Mouse (Mus musculus) erythroblast, embryonic 14.5 days (primary cell): Measurements from ENCODE around the gene Timm8a2. TPM values are rescaled to one million over a fixed set of nuclear protein-coding genes. Genes with fewer than 3 reads are reported as not detected.
"Not testable (repeated sequence)": the region's sequence is repeated elsewhere in the genome, so short reads cannot be mapped to it uniquely, and the experiment has no call there.

ENCODE experiments used
- H3K27me3 ChIP-seq: 2 replicates; pipeline ENCODE4 v1.6.1; 2012; ENCODE audit warnings: inconsistent platforms; ENCODE audit not compliant: control insufficient read depth
- H3K36me3 ChIP-seq: 2 replicates; pipeline ENCODE4 v1.6.1; 2012; ENCODE audit warnings: mild to moderate bottlenecking, inconsistent platforms; ENCODE audit not compliant: control insufficient read depth
- H3K4me1 ChIP-seq: 2 replicates; pipeline ENCODE4 v1.6.1; 2012; ENCODE audit warnings: inconsistent platforms; ENCODE audit not compliant: control insufficient read depth
- H3K4me3 ChIP-seq: replicated peaks from 2 replicates; pipeline ENCODE3; 2012; ENCODE audit warnings: moderate library complexity, mild to moderate bottlenecking, inconsistent platforms
- H3K9me3 ChIP-seq: 2 replicates; pipeline ENCODE4 v1.6.1; 2012; ENCODE audit warnings: low read length, inconsistent platforms, mixed read lengths; ENCODE audit not compliant: control insufficient read depth
- GATA1 ChIP-seq: IDR thresholded peaks from 2 replicates; pipeline ENCODE4 v1.6.1; 2012; ENCODE audit warnings: low read length, inconsistent platforms, mixed read lengths
- TAL1 ChIP-seq: IDR thresholded peaks from 3 replicates; pipeline ENCODE4 v1.6.1; 2012; ENCODE audit warnings: low read length, inconsistent platforms, mixed read lengths
- polyA plus RNA-seq: library from polyadenylated mRNA; stranded (reverse); fragments of >175 nt; gene quantifications from 2 replicates; pipeline ENCODE4 v1.2.3, GENCODE M21; 2012

The Timm8a2 gene
- polyA plus RNA-seq, 1 experiment = not detected

DNA sequence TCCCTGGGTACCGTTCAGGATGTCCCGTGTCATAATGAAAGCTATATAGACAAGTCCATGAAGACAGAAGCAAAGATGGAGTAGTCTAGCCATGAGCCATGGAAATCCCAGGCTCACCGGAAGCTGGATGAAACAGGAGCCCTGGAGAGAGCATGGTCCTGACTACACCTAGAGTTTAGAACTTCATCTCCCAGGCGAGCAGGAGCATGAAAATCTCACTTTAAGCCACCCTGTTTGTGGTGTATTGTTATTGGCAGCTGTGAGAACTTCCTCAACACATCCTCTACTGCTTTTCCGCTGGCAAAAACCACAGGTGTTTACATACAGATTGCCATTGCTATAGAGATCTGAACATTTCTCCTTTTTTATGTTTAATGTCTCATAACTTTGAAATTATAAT lies 29.1 kb downstream of the Timm8a2 start:
- no peaks in the 10 kb centered on the region for H3K9me3 ChIP-seq
- no peaks in the 10 kb centered on the region for H3K36me3 ChIP-seq
- no peak for TF ChIP-seq GATA1
- no peak for TF ChIP-seq TAL1
- peaks cover 1% of the 10 kb centered on the region for H3K4me1 ChIP-seq
- H3K4me3 ChIP-seq = no peak overlapping the region
- no peaks in the 10 kb centered on the region for H3K27me3 ChIP-seq

DNA sequence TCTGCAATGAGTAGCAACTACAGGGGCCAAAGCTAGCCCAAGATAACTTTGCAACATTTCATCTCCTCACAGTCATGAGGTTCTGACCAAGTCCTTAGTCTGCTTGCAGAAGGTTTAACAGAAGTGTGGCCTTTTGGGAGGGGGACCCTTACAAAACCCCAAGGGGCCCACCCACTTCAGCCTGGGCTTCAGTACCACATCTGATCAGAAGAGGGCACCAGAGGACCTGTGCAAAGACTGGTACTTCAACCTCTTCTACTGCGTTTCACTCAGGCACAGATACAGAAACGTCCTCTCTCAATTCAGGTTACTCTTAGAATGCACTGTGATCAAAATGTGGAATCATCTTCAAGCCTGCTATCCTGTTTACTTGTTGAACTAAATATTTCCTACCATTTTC lies 30.0 kb downstream of the Timm8a2 start:
- H3K4me1 ChIP-seq = peaks cover 5% of the 10 kb centered on the region
- H3K9me3 ChIP-seq = no peaks in the 10 kb centered on the region
- H3K4me3 ChIP-seq = no peak overlapping the region
- TF ChIP-seq TAL1 (no peak), GATA1 (no peak)
- no peaks in the 10 kb centered on the region for H3K36me3 ChIP-seq
- no peaks in the 10 kb centered on the region for H3K27me3 ChIP-seq

DNA sequence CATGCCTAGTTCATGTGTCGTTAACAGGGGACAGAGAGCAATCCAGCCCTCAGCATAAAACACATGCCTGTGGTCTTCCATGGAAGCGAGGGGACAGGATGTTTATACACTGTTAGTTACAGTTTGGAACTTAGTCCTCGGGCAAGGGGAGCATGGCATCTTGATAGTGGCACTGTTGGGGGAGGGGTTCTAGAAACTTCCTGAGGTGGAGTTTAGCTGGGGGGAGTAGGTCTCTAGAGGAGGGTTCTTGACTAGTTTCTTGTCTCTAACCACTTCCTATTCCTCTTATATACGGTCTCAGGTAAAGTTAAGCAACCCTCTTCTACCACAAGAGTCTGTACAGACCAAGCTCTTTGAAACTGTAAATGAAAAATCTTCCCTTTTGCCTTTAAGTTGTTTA lies 31.8 kb downstream of the Timm8a2 start:
- no peaks in the 10 kb centered on the region for H3K36me3 ChIP-seq
- H3K4me3 ChIP-seq = no peak overlapping the region
- H3K4me1 ChIP-seq = peaks cover 5% of the 10 kb centered on the region
- H3K9me3 ChIP-seq = no peaks in the 10 kb centered on the region
- TF ChIP-seq GATA1 (no peak), TAL1 (no peak)
- no peaks in the 10 kb centered on the region for H3K27me3 ChIP-seq

DNA sequence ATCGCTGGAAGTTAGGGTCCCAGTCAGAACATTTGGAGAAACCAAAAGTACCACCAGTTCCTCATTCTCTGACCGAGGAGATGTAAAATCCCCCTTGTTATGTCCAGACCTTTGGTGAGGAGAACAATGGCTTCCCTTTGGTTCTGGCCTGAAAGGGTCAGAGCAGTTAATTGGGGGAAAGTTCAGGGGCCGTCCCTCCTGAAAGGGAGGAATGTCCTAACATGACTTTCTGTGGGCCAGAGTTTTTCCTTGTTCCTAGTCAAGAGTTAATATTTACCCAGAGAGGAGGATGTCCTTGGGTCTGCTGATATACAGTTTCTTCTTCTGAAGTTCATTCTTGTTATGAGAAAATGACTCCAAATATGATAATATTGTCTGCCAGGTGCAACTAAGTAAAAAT lies 33.6 kb downstream of the Timm8a2 start:
- H3K36me3 ChIP-seq, H3K4me3 ChIP-seq, H3K4me1 ChIP-seq, H3K9me3 ChIP-seq, H3K27me3 ChIP-seq: not testable (repeated sequence)

DNA sequence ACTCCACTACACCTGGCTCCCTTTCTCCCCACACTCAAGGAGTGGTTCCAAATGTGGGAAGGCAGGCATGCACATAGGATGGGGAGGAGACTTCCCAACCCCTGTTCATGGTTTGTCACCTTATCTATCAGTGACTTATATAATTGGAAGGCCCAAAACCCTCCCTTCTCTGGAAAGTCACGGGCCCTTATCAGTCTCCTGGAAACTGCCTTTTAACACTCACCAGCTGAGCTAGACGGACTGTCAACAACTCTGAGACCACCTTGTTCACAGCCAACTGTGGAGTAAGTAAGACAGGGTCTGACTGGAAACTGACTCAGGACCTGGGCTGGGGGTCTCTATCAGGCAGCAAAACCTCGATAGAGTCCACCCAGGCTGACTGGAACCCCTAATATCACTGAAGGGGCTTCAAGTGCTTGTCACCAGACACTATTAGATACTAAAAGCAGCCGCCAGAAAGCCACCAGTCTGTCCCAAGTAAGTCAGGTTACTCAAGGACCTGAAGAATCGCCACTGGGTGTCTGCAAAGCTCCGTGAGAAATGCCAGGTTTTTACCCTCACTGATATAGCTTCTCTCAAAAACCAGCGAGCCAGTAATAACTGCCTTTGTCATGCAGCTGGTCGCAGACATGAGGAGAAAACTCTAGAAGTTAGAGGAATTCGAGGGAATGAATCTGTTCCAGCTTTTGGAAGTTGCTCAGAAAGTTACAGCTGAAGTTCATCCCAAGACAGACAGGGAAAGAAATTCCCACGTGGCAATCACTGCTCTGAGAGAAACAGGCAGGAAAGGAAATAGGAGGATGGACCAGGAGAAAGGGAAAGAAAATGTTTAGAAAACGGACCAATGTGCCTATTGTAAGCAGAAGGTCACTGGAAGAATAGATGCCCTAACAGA lies 34.6 kb downstream of the Timm8a2 start:
- H3K4me3 ChIP-seq = no peak overlapping the region
- peaks cover 5% of the 10 kb centered on the region for H3K4me1 ChIP-seq
- H3K27me3 ChIP-seq = no peaks in the 10 kb centered on the region
- H3K36me3 ChIP-seq = no peaks in the 10 kb centered on the region
- H3K9me3 ChIP-seq = no peaks in the 10 kb centered on the region
- TF ChIP-seq TAL1 (no peak), GATA1 (no peak)

DNA sequence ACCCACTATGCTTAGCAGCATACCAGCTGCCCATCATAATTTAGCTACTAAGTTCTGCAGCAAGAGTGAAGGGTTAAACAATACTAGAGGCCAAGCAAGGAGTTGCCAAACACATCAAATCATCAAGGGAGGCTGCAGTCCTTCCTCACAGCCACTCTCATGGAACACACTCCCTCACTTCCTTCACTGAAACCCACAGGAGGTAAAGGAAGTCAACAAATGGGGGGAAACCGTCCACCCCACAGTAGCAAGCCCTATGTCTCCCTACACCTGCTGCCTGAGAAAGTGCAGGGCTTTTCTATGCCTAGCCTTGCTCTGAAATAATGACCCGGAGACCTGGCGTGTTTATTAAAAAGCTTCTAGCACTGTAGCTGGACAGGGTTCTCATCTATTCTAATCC lies 35.5 kb downstream of the Timm8a2 start:
- TF ChIP-seq GATA1 (no peak), TAL1 (no peak)
- Histone ChIP-seq H3K27me3 (no peaks in the 10 kb centered on the region), H3K4me3 (no peak overlapping the region), H3K9me3 (no peaks in the 10 kb centered on the region), H3K4me1 (peaks cover 5% of the 10 kb centered on the region), H3K36me3 (no peaks in the 10 kb centered on the region)

DNA sequence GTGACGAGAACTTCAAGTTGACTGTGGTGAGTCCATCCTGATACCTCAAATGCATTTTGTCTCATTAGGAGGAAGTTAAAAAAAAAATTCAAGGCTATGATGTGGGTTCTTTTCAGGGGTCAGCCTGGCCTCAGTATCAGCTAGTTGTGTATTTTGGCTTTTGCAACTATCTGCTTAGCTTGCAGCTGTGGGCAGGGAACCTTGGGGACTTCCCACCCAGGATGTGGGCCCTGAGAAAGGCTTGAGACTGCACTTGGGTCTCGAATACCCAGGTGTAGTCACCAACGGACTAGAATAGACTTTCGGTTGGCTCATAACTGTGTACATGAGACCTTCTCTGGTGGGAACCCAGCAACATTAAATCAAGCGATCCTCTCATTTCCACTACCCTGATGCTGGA lies 38.9 kb downstream of the Timm8a2 start:
- H3K27me3 ChIP-seq = no peaks in the 10 kb centered on the region

DNA sequence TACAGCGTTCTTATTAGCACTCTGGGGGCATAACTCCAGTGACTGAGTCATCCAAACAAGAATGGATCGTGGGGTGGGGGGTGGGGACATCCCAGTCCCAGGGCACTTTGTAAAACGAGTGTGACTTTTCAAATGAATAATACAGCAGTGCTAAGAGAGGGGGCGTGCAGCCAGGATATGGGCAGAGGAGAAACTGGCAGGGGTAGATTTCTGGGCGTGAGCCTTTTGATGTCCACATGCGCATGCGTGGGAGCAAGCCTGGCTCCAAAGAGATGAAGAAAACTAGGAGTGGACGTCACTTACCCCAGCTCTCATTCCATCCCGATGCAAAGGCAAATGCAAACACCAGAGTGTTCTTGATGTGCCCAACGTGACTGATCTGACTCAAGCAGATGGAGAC lies 39.9 kb downstream of the Timm8a2 start:
- Histone ChIP-seq H3K36me3 (no peaks in the 10 kb centered on the region), H3K4me1 (no peaks in the 10 kb centered on the region), H3K4me3 (no peak overlapping the region), H3K27me3 (no peaks in the 10 kb centered on the region), H3K9me3 (no peaks in the 10 kb centered on the region)
- no peak for TF ChIP-seq GATA1
- no peak for TF ChIP-seq TAL1

More for the DNA sequence above, 38.9 kb downstream of the Timm8a2 start:
- H3K4me1 ChIP-seq = peaks cover 5% of the 10 kb centered on the region
- no peaks in the 10 kb centered on the region for H3K36me3 ChIP-seq
- TF ChIP-seq TAL1 = no peak
- TF ChIP-seq GATA1 = no peak
- no peak overlapping the region for H3K4me3 ChIP-seq
- no peaks in the 10 kb centered on the region for H3K9me3 ChIP-seq

DNA sequence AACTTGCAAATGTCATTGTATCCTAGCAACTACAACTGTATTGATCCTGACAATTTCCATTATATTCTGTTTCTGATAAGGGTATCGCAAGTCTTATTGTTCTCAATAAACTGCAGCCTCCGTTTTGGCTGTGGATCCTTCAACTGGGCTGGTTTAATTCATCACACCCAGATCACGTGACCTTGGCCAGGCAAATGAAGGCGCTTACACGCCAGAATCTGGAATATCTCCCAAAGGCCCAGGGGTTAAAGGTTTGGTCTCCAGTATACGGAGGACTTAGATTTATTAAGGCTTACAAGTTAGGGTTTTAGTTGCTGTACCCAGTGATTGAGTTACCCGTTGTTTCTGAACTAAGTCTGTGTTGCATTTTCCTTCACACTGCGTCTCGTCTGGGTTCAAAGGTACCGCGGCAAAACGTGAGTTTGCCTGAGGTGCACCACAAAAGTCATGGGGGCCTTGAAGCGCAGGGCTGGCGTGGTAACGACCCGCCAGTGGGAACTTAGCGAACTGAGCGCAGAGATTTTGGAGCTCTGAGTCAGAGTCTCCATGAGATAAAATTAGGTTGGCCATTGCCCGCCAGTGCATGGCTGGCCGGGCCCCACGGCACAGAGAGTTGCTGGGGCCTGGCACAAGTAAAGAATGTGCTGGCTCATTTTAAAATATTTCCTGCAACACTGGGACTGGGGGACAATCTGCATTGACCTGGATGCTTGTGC lies 41.2 kb downstream of the Timm8a2 start:
- no peaks in the 10 kb centered on the region for H3K9me3 ChIP-seq
- no peaks in the 10 kb centered on the region for H3K4me1 ChIP-seq
- no peaks in the 10 kb centered on the region for H3K27me3 ChIP-seq
- no peaks in the 10 kb centered on the region for H3K36me3 ChIP-seq
- no peak for TF ChIP-seq GATA1
- TF ChIP-seq TAL1 = no peak
- no peak overlapping the region for H3K4me3 ChIP-seq
